Mouse (Mus musculus) left cerebral cortex, postnatal 10 days (tissue): ENCODE results near the gene Rad51ap2. TPM values are rescaled to one million over a fixed set of nuclear protein-coding genes. Genes with fewer than 3 reads are reported as not detected.

Experiments used
- DNase-seq, 2 experiments: peaks; one replicate each; pipeline ENCODE4 v3.0.0; 2021 to 2022; ENCODE audit warnings: low spot score in 2 of 2, mixed read lengths in 1 of 2; ENCODE audit errors: extremely low spot score in 1 of 2
- intact Hi-C: fragments of 180-260 bp; cut with DNase I; formaldehyde crosslinking; loops from one replicate; pipeline ENCODE4 v1.15.1; 2025
- total RNA-seq, 2 experiments: library from RNA; stranded (reverse); gene quantifications; 2 replicates each; pipeline ENCODE4 v1.2.3; 2021

Rad51ap2 gene
- 1 to 10 TPM; 2.5 to 3.3 TPM for total RNA-seq

DNA sequence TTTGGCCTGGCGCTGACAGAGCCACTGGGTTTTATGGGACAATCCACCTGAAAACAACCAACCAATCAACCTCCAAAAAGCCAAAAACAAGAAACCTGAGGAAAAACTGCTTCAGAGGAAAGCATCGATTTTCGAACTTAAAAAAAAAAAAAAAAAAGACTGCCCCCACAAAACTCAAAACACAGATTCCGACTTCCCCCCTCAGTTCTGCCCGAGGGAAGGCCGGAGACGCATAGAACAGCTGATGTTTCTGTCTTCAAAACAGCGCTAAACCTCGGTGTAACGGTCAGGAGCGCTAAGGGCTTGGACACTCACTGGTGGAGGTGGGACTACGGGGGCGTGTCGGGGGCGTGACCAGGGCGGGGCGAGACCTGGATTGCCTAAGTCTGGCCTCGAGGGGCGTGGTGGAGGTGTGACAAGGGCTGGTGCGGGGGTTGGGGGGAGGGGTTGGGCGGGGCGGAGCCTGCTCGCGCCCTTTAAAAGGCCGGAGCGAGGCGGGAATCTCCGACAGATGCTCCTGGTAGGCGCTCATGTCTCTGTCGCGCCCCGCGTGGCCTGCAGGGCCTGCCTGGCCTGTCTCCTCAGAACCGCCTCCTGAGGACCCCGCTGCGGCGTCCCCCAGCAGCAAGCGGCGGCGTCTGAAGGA is at the start of gene Rad51ap2:
TSS of gene Rad51ap2 (plus strand) at position 531 of the 646 bp plus-strand sequence.
- peak; percentile 82 to 90 for DNase-seq
- intact Hi-C loops = no loop called here

DNA sequence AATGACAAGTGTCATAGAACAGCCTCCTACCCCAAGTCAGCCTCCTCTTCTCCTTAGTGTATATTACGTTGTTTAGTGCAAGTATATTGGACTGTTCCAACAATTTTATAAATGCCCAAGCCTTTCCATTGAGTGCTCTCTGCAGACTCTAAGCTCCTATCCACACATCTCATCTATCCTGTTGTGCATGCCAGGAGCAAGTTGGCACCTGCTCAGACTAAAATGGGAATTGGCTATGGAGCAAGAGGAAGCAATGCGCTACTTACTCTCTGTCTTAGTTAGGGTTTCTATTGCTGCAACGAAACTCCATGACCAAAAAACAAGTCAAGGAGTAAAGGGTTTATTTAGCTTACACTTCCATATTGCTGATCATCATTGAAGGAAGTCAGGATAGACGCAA is 48.2 kb upstream of the Rad51ap2 start:
- intact Hi-C loops = no loop called here
- DNase-seq = peak in 1 of 2 experiments; percentile 25

DNA sequence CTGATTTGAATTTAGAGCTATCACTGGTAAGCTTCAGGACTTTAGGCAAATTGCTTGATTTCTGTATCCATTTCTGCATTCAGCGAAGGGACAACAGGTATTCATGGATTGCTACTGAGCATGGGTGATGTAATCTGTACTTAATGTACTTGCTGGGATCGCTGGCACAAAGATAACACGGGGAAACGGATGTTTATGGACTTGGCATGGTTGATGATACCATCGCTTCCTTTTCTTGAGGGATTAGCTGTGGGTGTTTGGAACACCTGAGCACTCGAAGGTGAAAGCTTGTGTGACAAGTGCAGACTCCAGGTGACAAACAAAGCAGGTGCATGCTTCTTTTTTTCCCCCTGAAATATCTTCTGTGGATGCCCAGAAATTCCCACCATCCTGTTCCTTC is 37.8 kb upstream of the Rad51ap2 start:
- intact Hi-C loops = no loop called here
- no peak for DNase-seq

DNA sequence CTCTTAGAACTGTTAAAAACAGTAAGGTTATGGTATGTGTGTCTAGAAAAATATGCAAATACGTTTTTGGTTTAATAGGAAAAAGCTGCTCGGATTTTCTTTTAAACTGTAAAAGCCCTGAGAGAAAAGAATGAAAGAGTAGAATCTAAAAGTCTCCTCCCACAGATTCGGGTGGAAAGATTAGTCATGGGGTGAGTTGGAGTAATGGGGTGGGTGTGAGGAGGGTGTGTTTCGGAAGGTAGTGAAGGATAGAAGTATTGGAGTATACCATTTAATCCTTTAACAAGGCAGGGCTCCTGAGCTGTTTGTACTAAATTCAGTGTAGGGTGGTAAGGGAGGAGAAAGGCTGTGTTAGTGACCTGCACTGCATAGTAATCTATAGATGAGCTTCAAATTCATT is 28.5 kb upstream of the Rad51ap2 start:
- DNase-seq = no peak
- intact Hi-C loops = no loop called here

DNA sequence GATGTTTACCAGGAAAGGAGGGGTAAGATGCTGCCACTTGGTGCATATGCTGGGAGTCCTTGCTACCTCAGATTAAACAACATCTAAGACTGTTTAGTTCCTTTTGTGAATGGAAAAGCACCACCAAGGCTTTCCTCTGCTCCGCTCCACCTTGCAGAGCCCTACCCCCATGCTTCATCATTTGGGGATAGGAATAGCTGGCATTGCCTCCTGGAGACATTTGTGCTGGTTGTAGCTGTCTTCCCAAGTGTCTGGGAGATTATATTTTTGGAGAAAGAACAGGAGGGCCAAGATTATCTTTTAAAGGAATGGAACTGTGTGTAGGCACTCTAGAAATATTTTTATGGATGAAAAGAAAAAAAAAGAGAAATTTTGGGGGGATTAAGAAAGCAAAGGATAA is 22.8 kb upstream of the Rad51ap2 start:
- intact Hi-C loops = no loop called here
- DNase-seq = peak in 1 of 2 experiments; percentile 17

DNA sequence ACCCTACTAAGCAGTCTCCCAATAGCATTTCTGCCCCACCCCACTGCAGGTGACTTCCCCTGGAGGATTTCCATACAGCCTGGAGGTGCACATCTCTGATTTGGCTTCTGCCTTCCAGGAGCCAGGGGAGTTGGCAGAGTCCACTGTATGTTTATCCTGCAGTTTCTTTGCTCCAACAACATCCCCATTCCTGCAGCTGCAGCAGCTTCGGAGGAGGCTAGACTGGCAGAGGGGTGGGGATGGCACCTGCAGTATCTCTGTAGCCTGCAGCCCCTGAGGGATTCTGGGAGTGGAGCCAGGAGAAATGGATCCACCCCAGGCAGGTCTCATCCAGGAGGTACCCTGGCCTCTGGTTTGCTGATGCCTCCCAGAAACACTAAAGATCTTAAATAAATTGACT is 22.2 kb upstream of the Rad51ap2 start:
- intact Hi-C loops = no loop called here
- peak; percentile 13 to 33 for DNase-seq

DNA sequence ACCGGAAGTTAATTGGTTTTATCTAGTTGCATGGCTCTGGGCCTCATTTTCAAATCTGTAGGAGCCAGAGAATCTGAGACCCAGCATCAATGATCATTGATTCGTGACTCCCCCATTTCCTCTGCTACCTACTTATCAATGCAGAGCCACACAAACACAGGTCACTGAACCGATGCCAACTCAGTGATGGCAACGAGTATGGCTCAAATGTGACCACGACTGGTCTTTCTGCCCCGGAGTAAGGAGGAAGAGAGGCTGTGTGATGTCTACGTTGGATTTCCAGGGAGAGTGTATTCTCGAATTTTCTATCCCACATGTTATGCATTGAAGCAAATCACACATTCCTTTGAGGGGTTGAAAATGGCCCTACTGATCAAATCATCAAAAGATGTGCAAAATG is 21.4 kb upstream of the Rad51ap2 start:
- intact Hi-C loops = no loop called here
- DNase-seq = no peak

DNA sequence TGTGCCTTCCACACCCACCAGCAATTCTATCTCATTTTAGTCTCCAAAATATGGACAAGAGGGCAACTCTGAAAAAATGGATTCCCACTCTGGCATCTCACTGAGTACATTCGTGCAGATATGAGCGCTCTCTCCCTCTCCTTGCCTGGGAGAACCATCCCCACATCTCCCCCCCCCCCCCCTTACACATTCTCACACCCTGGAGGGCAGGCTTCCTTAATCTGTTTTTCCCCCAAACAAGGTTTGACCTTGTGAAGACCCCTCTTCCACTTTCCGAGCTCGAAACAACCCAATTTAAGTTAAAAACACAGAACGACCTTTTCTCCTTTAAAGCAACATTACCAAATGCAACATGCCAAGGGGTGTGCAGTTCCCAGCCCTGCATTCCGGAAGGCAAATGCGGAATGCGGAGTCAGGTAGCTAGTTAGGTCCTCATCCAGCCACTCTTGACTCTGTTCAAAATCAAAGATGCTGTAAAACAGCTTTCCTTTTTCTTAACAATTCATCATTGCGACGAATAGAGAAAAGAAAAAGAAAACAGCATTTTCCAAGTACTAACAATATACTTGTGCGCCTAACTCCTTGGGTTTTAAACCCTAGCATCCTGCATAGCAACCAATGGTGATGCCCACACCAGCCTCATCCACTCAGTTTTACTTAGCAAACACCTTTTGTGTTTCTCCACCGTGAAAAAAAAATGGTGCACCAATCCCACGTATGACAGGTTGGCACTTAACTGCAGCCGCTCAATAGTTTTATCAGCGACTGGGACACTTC is 20.4 kb upstream of the Rad51ap2 start:
- intact Hi-C loops = loop anchor here (5.0 kb wide), 1 partner anchor 83 kb away; no protein-coding TSS in a partner anchor
- DNase-seq = peak in 1 of 2 experiments; percentile 16

DNA sequence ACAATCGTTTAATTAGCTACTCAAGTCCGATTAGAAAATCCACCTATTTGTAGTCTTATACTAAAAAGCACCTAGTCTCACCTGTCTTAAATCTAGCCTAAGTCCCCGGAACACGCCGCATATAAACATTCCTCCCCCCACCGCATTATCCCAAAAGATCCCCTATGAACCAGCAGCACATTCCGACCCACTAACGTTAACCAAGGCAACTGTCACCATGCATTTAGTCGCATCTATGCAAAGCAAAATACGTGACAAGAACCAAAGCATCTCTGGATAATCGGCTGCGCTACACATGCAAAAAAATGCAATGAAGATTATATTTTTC is 19.9 kb upstream of the Rad51ap2 start:
- DNase-seq = no peak
- intact Hi-C loops = loop anchor here (5.0 kb wide), 1 partner anchor 84 kb away; no protein-coding TSS in a partner anchor

DNA sequence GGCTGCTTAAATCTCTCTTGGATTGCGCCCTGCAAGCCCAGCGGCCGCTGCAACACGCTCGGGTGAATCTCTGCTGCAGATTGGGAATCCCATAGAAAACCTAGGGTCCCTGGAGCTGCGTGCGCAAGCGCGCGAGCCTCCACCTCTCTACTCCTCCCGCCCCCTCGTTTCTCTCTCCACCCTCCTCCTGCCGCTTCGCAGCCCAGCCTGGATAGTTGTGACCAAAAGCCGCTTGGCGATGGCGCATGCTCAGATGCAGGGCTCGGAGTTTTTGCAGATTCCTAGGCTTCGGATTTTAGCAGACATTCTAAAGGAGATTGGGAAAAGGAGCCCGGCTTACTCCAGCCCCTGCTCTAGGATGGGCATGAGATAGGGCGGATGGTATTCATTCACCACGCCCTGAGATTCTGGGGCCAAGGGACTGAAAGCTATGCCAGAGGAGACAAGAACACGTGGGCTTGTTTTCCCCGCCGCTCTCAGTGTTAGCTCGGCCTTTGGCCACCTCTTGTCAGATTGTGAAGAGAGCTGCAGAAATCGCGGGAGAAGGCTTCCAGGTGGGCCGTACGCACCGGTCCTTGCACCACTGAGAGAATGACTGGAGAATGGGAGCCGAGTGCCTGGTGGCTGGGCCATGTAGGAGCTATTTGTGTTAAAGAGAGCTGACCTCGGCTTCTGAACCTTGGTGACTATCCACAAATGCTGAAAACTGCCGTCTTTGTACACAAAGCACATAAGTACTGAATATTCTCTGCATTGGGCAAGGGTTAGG is 19.2 kb upstream of the Rad51ap2 start, which contains the start of gene Vsnl1:
TSS of gene Vsnl1 (minus strand) at position 117 of the 769 bp plus-strand sequence.
- intact Hi-C loops = loop anchor here (5.0 kb wide), 1 partner anchor 84 kb away; no protein-coding TSS in a partner anchor
- DNase-seq = peak; percentile 90 to 92

DNA sequence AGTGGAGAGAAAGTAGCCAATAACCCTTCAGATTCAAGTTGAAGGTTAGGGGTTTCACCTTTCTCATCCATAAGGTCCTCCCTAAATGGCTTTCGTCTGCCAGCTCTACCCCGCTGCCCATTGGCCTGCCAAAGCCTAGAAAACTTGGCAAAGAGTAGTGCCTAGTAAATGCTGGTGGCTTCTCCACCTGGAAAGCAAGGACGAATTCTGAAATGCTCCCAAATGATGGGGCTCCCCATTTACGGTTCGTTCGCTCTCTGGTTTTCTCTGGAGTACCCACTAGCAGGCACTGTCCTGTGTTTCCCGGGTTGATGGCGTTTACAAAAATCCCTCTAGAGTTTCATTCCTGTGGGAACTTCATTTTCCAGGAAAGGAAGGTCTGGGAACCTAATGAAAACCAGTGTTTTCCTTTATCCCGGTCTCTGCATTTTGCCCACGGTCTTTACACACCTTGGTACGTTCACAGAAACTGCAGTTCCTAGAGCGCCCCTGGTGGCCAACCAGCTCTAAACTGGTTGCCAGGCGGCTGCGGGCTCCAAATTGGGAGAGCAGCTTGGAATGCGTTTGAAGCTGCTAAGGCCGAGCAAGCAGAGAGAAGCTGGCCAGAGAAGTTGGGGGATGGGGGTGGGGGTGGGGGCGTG is 18.5 kb upstream of the Rad51ap2 start:
- intact Hi-C loops = loop anchor here (5.0 kb wide), 1 partner anchor 85 kb away; no protein-coding TSS in a partner anchor
- DNase-seq = peak; percentile 84 to 88

DNA sequence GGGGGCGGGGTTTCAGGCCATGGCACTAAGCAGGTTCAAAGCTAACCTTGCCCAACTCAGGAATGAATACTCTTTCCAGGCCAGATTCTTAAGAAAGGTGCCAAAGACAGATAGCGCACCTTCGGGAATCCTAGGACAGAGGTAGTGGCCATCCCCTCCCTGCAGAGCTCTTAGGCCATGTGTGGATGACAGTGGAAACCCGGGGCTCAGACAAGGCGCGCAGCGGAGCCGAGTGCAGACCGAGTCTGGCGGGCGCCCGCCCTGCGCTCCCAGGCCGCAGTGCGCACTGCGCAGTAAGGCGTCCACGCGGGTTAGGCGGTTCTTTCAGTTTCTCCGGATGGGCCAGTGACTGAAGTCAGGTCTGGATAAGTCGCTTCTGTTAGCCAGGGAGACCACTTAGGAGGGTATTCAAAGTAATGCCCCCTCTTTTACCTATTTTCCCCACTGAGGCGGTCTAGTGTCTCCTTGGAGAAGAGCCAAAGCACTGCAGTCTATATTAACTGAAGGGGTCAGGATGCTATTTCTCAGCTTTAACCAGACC is 17.9 kb upstream of the Rad51ap2 start:
- intact Hi-C loops = loop anchor here (5.0 kb wide), 1 partner anchor 86 kb away; no protein-coding TSS in a partner anchor
- DNase-seq = peak; percentile 9 to 32

DNA sequence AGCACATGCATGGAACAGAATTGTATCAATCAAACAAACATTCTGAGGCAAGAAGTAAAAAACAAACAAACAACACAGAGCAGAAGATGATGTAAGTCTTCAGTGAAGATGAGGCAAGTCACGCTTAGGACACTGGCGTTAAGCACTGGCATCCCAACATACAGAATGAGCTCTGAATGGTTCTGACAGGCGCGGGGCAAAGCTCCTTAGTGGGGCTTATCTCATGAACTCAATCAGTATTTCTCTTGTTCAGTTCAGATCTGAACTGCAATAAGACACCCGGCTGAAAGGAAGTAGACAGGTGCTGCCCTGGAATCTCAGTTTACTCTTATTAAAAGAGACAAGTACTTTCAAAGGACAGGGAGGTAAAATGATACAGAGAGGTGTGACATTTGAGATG is 1.7 kb upstream of the Rad51ap2 start:
- intact Hi-C loops = no loop called here
- no peak for DNase-seq

DNA sequence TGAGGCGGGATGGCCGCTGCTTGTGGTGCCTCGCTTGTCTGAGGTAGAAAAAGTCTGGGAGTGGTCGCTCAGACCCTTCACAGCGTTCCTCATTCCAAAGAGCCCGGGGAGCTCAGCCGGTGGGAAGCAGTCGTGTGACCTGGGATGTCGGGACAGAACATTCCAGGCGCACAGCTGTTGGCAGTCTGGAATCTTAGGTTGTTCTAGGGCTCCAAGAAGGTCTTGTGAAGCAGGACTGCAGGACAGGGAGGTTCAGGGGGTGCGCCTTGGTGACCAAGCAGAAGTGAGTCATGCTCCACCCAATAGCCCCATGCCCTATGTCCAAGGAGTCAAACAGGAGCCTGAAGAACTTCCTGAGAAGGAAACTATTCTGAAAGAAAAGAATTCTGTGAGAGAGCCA is 334 bp downstream of the Rad51ap2 start:
- intact Hi-C loops = no loop called here
- DNase-seq = no peak

DNA sequence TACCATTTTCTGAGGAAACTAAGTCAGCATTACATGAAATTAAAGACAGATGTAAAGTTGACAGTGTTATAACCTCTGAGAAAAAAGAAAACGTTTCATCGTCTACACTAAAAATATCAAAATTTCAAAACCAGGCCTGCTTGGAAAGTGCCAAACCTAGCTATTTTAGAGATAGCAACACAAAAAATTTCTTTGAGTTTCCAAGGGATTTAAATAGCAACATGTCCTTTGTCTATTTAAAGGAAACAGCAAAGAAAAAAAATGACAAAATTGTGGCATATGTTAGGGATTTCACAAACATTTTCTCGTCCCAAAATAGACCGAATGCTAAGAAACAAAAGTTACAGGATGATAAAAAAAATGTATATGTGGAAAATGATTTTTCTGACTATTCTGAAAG is 753 bp downstream of the Rad51ap2 start:
- no peak for DNase-seq
- intact Hi-C loops = no loop called here
